Mouse (Mus musculus): Measurements from ENCODE around the gene Speer4d.
"Not testable (repeated sequence)": the region's sequence is repeated elsewhere in the genome, so short reads cannot be mapped to it uniquely, and the experiment has no call there.

The Speer4d gene

DNA sequence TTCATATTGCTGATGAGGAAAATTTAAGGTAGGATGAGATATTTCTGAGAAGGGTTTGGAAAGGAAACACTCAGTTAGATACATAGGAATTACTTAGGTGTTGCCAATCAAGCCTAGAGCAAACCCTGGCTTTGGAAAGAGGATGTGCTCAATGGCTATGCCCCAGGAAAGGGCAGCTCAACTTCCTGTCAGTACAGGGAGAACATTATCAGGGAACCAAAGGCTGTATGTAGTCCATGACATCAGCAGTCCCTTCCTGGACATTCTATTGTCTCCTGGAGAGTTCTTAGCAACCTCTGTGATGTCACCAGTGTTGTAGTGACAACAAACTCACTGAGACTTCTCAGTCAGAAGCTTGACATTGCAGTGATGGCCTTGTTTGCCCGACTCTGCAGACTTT, at the start of gene Speer4d:
Speer4d (plus strand) TSS at position 301 of the 400 bp plus-strand sequence.
- DNase-seq (ENCODE audit: low read depth, low spot score); H3K36me3 ChIP-seq (ENCODE audit: control insufficient read depth, insufficient read depth, low read length, poor library complexity, severe bottlenecking); H3K27me3 ChIP-seq (ENCODE audit: control insufficient read depth, insufficient read depth, low read length, poor library complexity, severe bottlenecking): not testable (repeated sequence)

DNA sequence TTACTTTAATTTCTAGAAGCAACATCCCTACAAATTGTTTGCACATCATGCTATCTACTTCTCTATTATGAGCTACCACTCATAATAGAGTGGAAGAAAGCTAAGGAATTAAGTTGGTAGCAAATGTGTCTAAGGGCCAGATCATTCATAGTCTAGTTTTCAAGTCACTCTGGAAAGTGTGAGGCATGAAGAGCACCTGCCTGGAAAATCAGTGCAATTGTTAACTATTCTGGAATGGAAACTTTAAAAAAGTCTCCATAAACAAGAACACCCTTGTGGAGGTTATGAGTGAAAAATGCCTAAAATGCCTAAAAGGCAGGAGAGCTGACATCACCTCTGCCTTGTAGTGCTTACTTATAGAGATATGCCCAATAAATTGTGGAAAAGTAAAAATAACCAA, 45.1 kb upstream of the Speer4d start:
- H3K27me3 ChIP-seq (ENCODE audit: control insufficient read depth, insufficient read depth, low read length, poor library complexity, severe bottlenecking); DNase-seq (ENCODE audit: low read depth, low spot score); H3K36me3 ChIP-seq (ENCODE audit: control insufficient read depth, insufficient read depth, low read length, poor library complexity, severe bottlenecking): not testable (repeated sequence)

DNA sequence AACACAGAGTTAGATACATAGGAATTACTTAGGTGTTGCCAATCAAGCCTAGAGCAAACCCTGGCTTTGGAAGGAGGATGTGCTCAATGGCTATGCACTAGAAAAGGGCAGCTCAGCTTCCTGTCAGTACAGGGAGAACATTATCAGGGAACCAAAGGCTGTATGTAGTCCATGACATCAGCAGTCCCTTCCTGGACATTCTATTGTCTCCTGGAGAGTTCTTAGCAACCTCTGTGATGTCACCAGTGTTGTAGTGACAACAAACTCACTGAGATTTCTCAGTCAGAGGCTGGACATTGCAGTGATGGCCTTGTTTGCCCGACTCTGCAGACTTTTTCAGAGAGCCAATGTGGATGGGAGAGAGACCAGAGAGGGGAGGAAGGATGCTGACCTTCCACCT, 41.8 kb upstream of the Speer4d start, which contains the start of gene Gm21083:
Gm21083 (plus strand) TSS at position 301 of the 400 bp plus-strand sequence.
- DNase-seq (ENCODE audit: low read depth, low spot score); H3K36me3 ChIP-seq (ENCODE audit: control insufficient read depth, insufficient read depth, low read length, poor library complexity, severe bottlenecking); H3K27me3 ChIP-seq (ENCODE audit: control insufficient read depth, insufficient read depth, low read length, poor library complexity, severe bottlenecking): not testable (repeated sequence)

DNA sequence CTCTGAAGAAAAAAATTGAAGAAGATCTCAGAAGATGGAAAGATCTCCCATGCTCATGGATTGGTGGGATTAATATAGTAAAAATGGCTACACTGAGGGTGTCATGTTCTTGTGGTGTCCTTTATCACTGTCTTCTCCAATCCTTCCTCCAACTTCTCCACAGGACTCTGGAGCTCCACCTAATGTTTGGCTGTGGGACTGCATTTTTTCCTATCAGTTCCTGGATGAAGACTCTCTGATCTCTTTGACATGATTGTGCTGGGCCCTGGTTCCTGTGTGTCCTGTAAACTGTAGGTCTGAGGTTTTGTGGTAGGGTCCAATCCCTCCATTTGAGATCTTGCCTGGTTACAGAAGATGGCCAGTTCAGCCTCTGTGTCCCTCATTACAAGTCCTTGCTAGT, 32.5 kb upstream of the Speer4d start:
- not testable (repeated sequence) for DNase-seq (ENCODE audit: low read depth, low spot score); H3K27me3 ChIP-seq (ENCODE audit: control insufficient read depth, insufficient read depth, low read length, poor library complexity, severe bottlenecking); H3K36me3 ChIP-seq (ENCODE audit: control insufficient read depth, insufficient read depth, low read length, poor library complexity, severe bottlenecking)

DNA sequence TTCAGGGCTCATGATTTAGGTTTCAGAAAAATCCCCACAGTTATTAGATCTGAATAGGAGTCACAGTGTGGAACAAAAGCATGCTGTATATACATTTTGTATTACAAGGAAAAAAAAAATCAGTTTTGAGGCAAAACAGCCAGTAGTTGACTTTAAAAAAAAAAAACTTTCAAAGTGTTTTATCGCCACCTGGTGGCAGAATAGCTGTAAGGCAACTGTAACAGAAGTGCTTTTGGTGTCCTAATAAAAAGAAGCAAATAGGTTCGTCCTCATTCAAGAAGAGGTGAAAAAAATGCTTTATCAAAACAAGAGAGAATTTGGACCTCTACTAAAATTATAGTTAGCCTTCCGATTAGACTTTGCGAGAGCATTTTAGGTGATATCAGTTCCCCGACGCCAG, 30.6 kb upstream of the Speer4d start:
- not testable (repeated sequence) for H3K36me3 ChIP-seq (ENCODE audit: control insufficient read depth, insufficient read depth, low read length, poor library complexity, severe bottlenecking); H3K27me3 ChIP-seq (ENCODE audit: control insufficient read depth, insufficient read depth, low read length, poor library complexity, severe bottlenecking)
- DNase-seq (ENCODE audit: low read depth, low spot score), result peak; percentile 1

DNA sequence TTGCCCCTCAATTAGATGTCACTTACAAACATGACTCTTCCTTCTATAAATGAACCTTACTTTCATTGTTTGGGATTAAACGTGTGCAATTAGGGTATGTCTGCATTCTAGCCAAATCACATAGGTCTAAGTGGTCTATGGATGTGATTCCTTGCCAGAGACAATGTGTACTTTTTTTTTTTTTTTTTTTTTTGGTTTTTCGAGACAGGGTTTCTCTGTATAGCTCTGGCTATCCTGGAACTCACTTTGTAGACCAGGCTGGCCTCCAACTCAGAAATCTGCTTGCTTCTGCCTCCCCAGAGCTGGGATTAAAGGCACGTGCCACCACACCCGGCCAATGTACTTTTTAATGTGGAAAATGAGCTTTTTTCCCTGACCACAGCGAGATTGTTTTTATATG, 28.2 kb upstream of the Speer4d start:
- H3K36me3 ChIP-seq (ENCODE audit: control insufficient read depth, insufficient read depth, low read length, poor library complexity, severe bottlenecking); DNase-seq (ENCODE audit: low read depth, low spot score); H3K27me3 ChIP-seq (ENCODE audit: control insufficient read depth, insufficient read depth, low read length, poor library complexity, severe bottlenecking): not testable (repeated sequence)

DNA sequence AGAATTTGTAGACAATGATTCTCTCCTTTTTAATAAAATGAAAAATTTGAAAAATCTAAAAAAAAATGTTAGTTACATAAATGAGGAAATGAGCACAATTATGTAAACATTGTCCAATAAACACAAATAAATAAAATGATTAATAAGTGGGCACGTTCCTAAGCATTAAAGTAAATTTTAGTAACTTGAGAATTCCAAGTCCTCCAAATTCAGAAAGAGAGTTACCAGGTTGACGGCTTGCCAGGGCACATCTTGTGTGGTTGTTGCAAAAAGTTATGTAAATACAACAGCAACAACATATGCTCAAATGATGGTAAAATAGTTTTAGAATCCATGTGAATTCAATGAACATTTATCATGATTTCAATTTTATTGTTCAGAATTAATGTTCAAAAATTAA, 27.3 kb upstream of the Speer4d start:
- not testable (repeated sequence) for DNase-seq (ENCODE audit: low read depth, low spot score); H3K36me3 ChIP-seq (ENCODE audit: control insufficient read depth, insufficient read depth, low read length, poor library complexity, severe bottlenecking); H3K27me3 ChIP-seq (ENCODE audit: control insufficient read depth, insufficient read depth, low read length, poor library complexity, severe bottlenecking)

DNA sequence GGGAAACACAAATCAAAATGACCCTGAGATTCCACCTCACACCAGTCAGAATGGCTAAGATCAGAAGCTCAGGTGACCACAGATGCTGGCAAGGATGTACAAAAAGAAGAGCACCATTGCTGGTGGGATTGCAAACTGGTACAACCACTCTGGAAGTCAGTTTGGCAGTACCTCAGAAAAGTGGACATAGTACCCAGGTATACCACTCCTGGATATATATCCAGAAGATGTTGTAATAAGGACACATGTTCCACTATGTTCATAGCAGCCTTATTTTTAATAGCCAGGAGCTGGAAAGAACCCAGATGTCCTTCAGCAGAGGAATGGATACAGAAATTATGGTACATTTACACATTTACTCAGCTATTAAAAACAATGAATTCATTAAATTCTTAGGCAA, 20.0 kb upstream of the Speer4d start:
- H3K27me3 ChIP-seq (ENCODE audit: control insufficient read depth, insufficient read depth, low read length, poor library complexity, severe bottlenecking); DNase-seq (ENCODE audit: low read depth, low spot score); H3K36me3 ChIP-seq (ENCODE audit: control insufficient read depth, insufficient read depth, low read length, poor library complexity, severe bottlenecking): not testable (repeated sequence)

DNA sequence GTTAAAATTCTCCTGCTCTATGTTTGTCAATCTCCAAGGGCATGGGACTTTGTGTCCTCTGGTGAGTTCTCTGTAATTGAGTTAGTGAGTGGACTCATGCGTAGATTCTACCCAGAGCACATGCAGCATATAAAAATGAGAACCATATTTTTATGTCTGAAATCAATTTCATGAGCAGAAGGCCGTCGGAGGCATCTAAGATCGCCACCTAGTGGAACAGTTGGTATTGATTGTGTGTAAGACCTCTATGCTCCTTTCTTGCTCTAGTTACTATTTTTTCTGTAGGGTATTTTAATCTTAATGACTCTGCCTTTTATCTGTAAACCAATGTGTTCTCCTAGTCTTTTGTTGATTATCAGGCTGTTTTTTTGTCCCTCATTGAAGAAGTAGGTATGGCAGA, 18.5 kb upstream of the Speer4d start:
- DNase-seq (ENCODE audit: low read depth, low spot score); H3K27me3 ChIP-seq (ENCODE audit: control insufficient read depth, insufficient read depth, low read length, poor library complexity, severe bottlenecking); H3K36me3 ChIP-seq (ENCODE audit: control insufficient read depth, insufficient read depth, low read length, poor library complexity, severe bottlenecking): not testable (repeated sequence)

DNA sequence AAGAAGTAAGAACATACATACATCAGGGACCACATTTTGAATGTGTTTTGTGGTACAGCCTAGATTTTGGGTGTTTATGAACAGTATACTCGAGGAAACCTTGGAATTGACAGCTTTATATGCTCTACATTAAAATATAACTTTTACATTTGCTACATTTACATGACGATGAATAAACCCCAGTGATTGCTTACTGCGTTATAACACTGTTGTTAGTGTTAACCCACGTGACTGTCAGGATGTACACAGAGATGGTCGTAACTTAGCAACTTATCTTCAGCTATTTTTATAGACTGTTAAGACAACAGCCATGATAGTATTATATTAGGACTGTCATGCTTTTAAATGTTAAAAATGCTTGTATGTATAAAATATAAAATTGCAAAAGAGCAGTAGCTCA, 17.4 kb upstream of the Speer4d start:
- DNase-seq (ENCODE audit: low read depth, low spot score); H3K36me3 ChIP-seq (ENCODE audit: control insufficient read depth, insufficient read depth, low read length, poor library complexity, severe bottlenecking); H3K27me3 ChIP-seq (ENCODE audit: control insufficient read depth, insufficient read depth, low read length, poor library complexity, severe bottlenecking): not testable (repeated sequence)

DNA sequence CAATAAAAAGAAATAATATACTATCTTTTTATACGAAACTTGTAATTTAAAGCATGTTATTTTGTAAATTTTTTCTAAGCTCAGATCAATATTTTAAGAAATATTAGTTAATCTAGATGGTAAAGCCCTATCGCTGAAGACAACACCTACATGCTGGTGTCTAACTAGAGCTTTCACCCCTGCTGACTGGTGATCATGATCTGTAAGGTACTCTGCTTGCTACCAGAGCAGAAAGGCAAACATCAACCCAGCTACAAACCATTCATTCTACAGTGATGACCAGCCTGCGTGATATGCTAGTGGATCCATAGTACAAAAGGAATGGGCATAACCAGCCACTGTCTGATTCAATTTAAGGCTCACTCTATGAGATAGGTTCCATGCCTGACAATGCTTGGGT, 16.9 kb upstream of the Speer4d start:
- DNase-seq (ENCODE audit: low read depth, low spot score); H3K36me3 ChIP-seq (ENCODE audit: control insufficient read depth, insufficient read depth, low read length, poor library complexity, severe bottlenecking); H3K27me3 ChIP-seq (ENCODE audit: control insufficient read depth, insufficient read depth, low read length, poor library complexity, severe bottlenecking): not testable (repeated sequence)

DNA sequence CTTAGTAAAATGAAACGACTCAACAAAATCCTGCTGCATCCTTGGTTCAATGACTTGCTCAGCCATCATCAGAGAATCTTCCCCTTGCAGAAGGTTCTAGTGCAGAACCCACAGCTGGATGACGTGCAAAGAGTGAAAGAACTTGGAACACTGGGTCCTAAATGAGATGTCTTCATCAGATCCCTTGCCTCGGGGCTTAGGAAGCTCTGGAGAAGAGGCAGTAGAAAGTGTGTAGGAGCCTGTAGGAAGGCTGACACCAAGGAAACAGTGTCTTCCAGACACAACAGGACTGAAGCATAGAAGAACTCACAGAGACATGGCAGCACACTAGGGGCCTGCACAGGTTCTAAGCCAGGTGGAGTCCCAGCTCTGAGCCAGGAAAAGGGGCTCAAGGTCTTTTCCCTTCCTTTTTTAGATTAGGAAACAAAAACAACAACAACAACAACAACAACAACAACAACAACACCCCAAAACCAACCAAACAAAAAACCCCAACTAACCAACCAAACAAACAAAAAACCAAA, 16.4 kb upstream of the Speer4d start:
- H3K36me3 ChIP-seq (ENCODE audit: control insufficient read depth, insufficient read depth, low read length, poor library complexity, severe bottlenecking); DNase-seq (ENCODE audit: low read depth, low spot score); H3K27me3 ChIP-seq (ENCODE audit: control insufficient read depth, insufficient read depth, low read length, poor library complexity, severe bottlenecking): not testable (repeated sequence)

DNA sequence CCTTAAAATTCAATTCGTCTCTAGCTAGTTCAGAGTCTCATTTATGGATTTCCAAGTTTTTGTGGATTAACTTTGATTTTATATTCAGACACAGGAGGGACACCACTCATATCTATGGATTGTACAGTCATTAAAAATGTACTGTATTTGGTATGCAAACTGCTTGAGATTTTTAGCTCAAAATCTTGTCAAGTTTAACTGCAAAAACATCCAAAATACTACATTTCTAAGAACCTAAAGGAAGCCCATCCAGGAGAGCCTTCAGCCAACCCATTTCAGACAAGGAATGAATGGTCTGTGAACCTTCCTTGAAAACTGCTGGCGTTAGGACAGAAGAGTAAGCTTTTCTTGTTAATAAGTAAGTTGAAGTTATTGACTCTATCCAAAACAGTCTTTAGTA, 15.9 kb upstream of the Speer4d start:
- not testable (repeated sequence) for H3K27me3 ChIP-seq (ENCODE audit: control insufficient read depth, insufficient read depth, low read length, poor library complexity, severe bottlenecking); DNase-seq (ENCODE audit: low read depth, low spot score); H3K36me3 ChIP-seq (ENCODE audit: control insufficient read depth, insufficient read depth, low read length, poor library complexity, severe bottlenecking)

DNA sequence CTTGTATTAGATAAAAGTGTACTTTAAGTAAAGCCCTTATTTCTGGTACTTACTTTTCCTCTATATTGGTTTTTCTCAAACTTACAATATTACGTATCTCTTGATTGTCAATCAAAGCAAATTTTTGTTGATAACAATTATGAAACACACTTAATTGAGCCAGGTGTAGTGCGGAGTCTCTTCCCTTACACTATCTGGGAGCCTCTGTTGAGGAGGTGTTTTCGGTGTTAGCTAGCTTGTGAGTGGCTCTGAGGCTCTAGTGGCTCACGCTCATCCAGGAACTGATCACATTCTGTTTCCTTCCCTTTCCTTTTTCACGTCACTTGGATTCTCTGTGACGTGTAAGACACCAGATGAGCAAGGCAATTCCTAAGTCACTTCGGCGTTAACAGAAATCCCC, 15.3 kb upstream of the Speer4d start:
- not testable (repeated sequence) for H3K36me3 ChIP-seq (ENCODE audit: control insufficient read depth, insufficient read depth, low read length, poor library complexity, severe bottlenecking); H3K27me3 ChIP-seq (ENCODE audit: control insufficient read depth, insufficient read depth, low read length, poor library complexity, severe bottlenecking)

DNA sequence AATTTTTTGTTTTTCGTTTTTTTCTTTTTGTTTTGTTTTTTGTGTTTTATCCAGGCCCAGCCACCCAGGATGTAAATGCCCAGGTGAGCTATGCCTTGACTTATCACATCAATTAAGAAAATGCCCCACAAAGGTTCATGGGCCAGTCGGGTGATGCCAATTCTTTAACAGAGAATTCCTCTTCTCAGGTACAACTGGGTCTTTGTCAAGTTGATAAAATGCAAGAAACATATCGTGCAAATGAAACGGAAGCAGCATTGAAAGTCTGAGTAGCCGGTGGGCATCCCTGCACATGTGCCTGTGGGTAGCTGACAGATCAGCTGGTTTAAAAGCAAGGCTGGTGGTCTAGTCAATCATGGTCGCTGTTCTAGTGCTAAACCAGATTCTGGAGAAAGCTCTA, 12.2 kb upstream of the Speer4d start:
- H3K27me3 ChIP-seq (ENCODE audit: control insufficient read depth, insufficient read depth, low read length, poor library complexity, severe bottlenecking); H3K36me3 ChIP-seq (ENCODE audit: control insufficient read depth, insufficient read depth, low read length, poor library complexity, severe bottlenecking); DNase-seq (ENCODE audit: low read depth, low spot score): not testable (repeated sequence)

More for the DNA sequence above, 15.3 kb upstream of the Speer4d start:
- DNase-seq (ENCODE audit: low read depth, low spot score), result not testable (repeated sequence)

DNA sequence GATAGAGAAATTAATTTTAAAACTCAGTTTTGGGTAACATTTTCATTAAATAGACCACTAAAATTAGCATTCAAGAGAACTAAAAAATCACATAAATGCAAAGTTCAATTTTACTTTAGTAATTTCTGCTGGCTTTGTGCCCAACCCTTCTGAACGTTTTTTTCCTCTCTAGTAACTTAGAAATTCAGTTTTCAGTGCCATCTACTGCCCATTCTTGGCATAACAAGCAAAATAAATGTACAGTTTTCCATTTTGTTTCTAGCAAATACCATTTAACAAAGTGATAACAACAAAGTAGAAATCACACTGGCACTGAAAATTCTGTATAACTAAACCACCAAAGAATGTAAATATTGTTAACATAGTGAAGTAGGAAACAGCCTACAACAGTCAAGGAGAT, 8.2 kb upstream of the Speer4d start:
- H3K36me3 ChIP-seq (ENCODE audit: control insufficient read depth, insufficient read depth, low read length, poor library complexity, severe bottlenecking); DNase-seq (ENCODE audit: low read depth, low spot score); H3K27me3 ChIP-seq (ENCODE audit: control insufficient read depth, insufficient read depth, low read length, poor library complexity, severe bottlenecking): not testable (repeated sequence)
